Mouse (Mus musculus): ENCODE data around the gene Fdx1l. TPM values are rescaled to one million over a fixed set of nuclear protein-coding genes. Genes with fewer than 3 reads are reported as not detected.

Gene Fdx1l
- total RNA-seq, 2 experiments from 2014 or later, result 33.8 to 42.2 TPM

- DNase-seq, result no peak
Observed at GRCm38 (mm10) chr9:21028560-21029110, 44.8 kb downstream of the Fdx1l start.

- no peak for DNase-seq
Observed at GRCm38 (mm10) chr9:21027774-21028290, 45.6 kb downstream of the Fdx1l start.

GRCm38 (mm10) chr9:21026849-21027248 lies 46.6 kb downstream of the Fdx1l start:
- DNase-seq, result no peak

GRCm38 (mm10) chr9:21025258-21025810 lies 48.1 kb downstream of the Fdx1l start:
- no peak for DNase-seq

- no peak for DNase-seq
Observed at GRCm38 (mm10) chr9:21022726-21023125, 50.7 kb downstream of the Fdx1l start.

DNA sequence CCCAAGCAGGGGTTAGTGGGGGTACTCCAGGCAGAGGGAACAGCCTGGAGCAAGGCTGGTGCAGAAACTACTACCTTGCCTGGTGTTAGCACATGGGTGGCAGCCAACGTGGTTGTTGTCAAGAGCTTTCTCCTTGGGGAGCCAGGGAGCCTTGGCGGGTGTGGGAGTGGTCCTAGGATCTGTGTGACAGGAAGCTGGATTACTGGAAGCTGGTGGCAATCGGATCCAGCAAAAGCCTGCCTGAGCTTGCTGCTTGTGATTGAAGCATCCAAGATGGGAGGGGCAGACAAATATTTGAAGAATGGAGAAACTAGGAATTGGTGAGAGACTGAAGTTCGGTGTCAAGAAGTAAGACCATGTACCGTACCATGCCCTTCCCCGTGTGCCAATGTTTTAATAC lies 51.1 kb downstream of the Fdx1l start:
- no peak for DNase-seq

- DNase-seq, result no peak
Observed at GRCm38 (mm10) chr9:21021363-21021762, 52.1 kb downstream of the Fdx1l start.

GRCm38 (mm10) chr9:21018600-21018999 lies 54.8 kb downstream of the Fdx1l start:
- no peak for DNase-seq

Small RNA genes lying within 50 kb of the gene (microRNA-seq; reads per million reads assigned to microRNA genes)
- gene Mir1900, result not detected
- gene Mir7082, result not detected

Other genes starting within 250 kb of the Fdx1l start
- 10 to 100 TPM; 19.1 to 20.4 TPM for gene A230050P20Rik, start 205.0 kb downstream of the Fdx1l start, total RNA-seq (2021)
- 1 to 10 TPM; 3.2 to 3.5 TPM for gene Angptl6, start 193.9 kb downstream of the Fdx1l start, total RNA-seq (2021)
- 10 to 100 TPM; 26.6 to 45.4 TPM for gene Ppan, start 185.4 kb downstream of the Fdx1l start, total RNA-seq (2021)
- 100 to 1,000 TPM; 154 to 178 TPM for gene Eif3g, start 175.0 kb downstream of the Fdx1l start, total RNA-seq (2021)
- gene Dnmt1, start 113.7 kb downstream of the Fdx1l start, total RNA-seq (2021), result 10 to 100 TPM; 42.9 to 59.7 TPM
- 10 to 100 TPM; 16.5 to 19.2 TPM for gene S1pr2, start 96.8 kb downstream of the Fdx1l start, total RNA-seq (2021)
- 100 to 1,000 TPM; 122 to 130 TPM for gene Mrpl4, start 70.9 kb downstream of the Fdx1l start, total RNA-seq (2021)
- 10 to 100 TPM; 10.7 to 14.8 TPM for gene Icam1, start 57.6 kb downstream of the Fdx1l start, total RNA-seq (2021)
- 1 to 10 TPM; 1.9 to 2.8 TPM for gene Icam4, start 44.2 kb downstream of the Fdx1l start, total RNA-seq (2021)
- under 1 TPM; 0.10 to 0.20 TPM for gene Icam5, start 41.5 kb downstream of the Fdx1l start, total RNA-seq (2021)
- not detected for gene Zglp1, start 6.5 kb downstream of the Fdx1l start, total RNA-seq (2021)
- under 1 TPM; 0.30 to 0.46 TPM for gene Gm49373, start 518 bp downstream of the Fdx1l start, total RNA-seq (2021)
- gene Gm38431, start 18.4 kb upstream of the Fdx1l start, total RNA-seq (2021), result under 1 TPM; 0.60 to 0.82 TPM
- 10 to 100 TPM; 50.0 to 57.1 TPM for gene Raver1, start 18.4 kb upstream of the Fdx1l start, total RNA-seq (2021)
- gene Tyk2, start 57.6 kb upstream of the Fdx1l start, total RNA-seq (2021), result 10 to 100 TPM; 14.6 to 15.2 TPM
- 100 to 1,000 TPM; 180 to 201 TPM for gene Cdc37, start 76.4 kb upstream of the Fdx1l start, total RNA-seq (2021)
- gene Pde4a, start 92.1 kb upstream of the Fdx1l start, total RNA-seq (2021), result 10 to 100 TPM in 1 of 2 experiments, 1 to 10 TPM in 1; 8.6 to 10.6 TPM
- 10 to 100 TPM; 45.8 to 46.0 TPM for gene Keap1, start 165.7 kb upstream of the Fdx1l start, total RNA-seq (2021)
- gene S1pr5, start 174.8 kb upstream of the Fdx1l start, total RNA-seq (2021), result under 1 TPM in 1 of 2 experiments, not detected in 1; 0.99 TPM
- 10 to 100 TPM; 39.1 to 39.5 TPM for gene Atg4d, start 191.7 kb upstream of the Fdx1l start, total RNA-seq (2021)
- 10 to 100 TPM; 24.8 to 32.2 TPM for gene Kri1, start 214.4 kb upstream of the Fdx1l start, total RNA-seq (2021)
- 10 to 100 TPM; 14.2 to 16.0 TPM for gene Cdkn2d, start 217.8 kb upstream of the Fdx1l start, total RNA-seq (2021)
- not detected for gene Ap1m2, start 238.7 kb upstream of the Fdx1l start, total RNA-seq (2021)
- gene Slc44a2, start 247.1 kb upstream of the Fdx1l start, total RNA-seq (2021), result 10 to 100 TPM; 35.2 to 54.2 TPM

All from adrenal gland, postnatal 36 days (tissue).